Mouse (Mus musculus) liver, embryonic 14.5 days (tissue): ENCODE data around the gene Pikfyve.

ENCODE experiments used
- CTCF ChIP-seq: IDR thresholded peaks from 2 replicates; pipeline ENCODE4 v1.5.1; 2016; ENCODE audit warnings: antibody characterized with exemption, low read depth, control low read depth
- EP300 ChIP-seq: IDR thresholded peaks from 2 replicates; pipeline ENCODE4 v1.6.1; 2016; ENCODE audit warnings: antibody characterized with exemption, low read depth

GRCm38 (mm10) chr1:65314054-65315021 is 127.9 kb downstream of the Pikfyve start:
- TF ChIP-seq CTCF (no peak), EP300 (no peak)
